ENCODE assay signal across 24 mouse cellular contexts in genomic region chr5:117194672-117195071, GRCm38 (mm10).
"Had no signal": no experiment of that assay in that cellular context is flagged by ENCODE, and none has a peak within 500 bp of the region (broad histone marks: within the 10 kb centered on the region; RNA-seq: fewer than 3 reads in every experiment).

No protein-coding gene starts in this region.

- H3K9me3 ChIP-seq: heart, embryonic 10.5 days; hindbrain, embryonic 10.5 days; hindbrain, embryonic 12.5 days; intestine, embryonic 15.5 days had no signal

- H3K4me1 ChIP-seq: hindbrain, embryonic 10.5 days; hindbrain, embryonic 12.5 days; intestine, embryonic 15.5 days; limb, embryonic 10.5 days; limb, embryonic 12.5 days had no signal

- H3K4me3 ChIP-seq: gastrocnemius, adult 2 months; heart, embryonic 10.5 days; heart, embryonic 12.5 days; hindbrain, embryonic 10.5 days; hindbrain, embryonic 12.5 days; intestine, embryonic 15.5 days; layer of hippocampus, adult 2 months; left cerebral cortex, adult 2 months; limb, embryonic 10.5 days; limb, embryonic 12.5 days had no signal

- DNase-seq: gastrocnemius, adult 2 months; gastrocnemius, postnatal 10 days; gastrocnemius, postnatal 25 days; heart, adult 18-20 months; heart, postnatal 10 days; heart, postnatal 4 days; kidney, adult 18-20 months; kidney, adult 8-10 months; kidney, postnatal 10 days; kidney, postnatal 25 days; kidney, postnatal 4 days had no signal

- H3K4me2 ChIP-seq: heart, embryonic 12.5 days; hindbrain, embryonic 12.5 days; hindbrain, embryonic 14.5 days; intestine, embryonic 15.5 days; limb, embryonic 12.5 days had no signal

- H3K36me3 ChIP-seq: limb, embryonic 10.5 days; limb, embryonic 12.5 days had no signal

- H3K9ac ChIP-seq: heart, embryonic 12.5 days; hindbrain, embryonic 12.5 days; hindbrain, embryonic 14.5 days; intestine, embryonic 15.5 days; limb, embryonic 12.5 days had no signal

- ATAC-seq: hindbrain, embryonic 16.5 days; inflammation-experienced regulatory T-cells, adult 6 months; intestine, embryonic 15.5 days; intestine, postnatal 0 days had no signal

- H3K27me3 ChIP-seq: heart, embryonic 12.5 days; hindbrain, embryonic 12.5 days; intestine, embryonic 15.5 days; limb, embryonic 12.5 days had no signal

- H3K27ac ChIP-seq: gastrocnemius, adult 2 months; heart, embryonic 10.5 days; hindbrain, embryonic 10.5 days; hindbrain, embryonic 12.5 days; hindbrain, embryonic 14.5 days; intestine, embryonic 15.5 days; layer of hippocampus, adult 2 months; left cerebral cortex, adult 2 months; limb, embryonic 10.5 days; limb, embryonic 12.5 days had no signal
